Mouse (Mus musculus) ZHBTc4 (cell line): Measurements from ENCODE around the gene Ppm1h.

Experiments
- DNase-seq: peaks from one replicate; pipeline ENCODE4 v3.0.0-alpha.2; 2011; ENCODE audit warnings: low read depth, low spot score

Gene Ppm1h

GRCm38 (mm10) chr10:122746211-122746610 is 67.6 kb downstream of the Ppm1h start:
- no peak for DNase-seq

- no peak for DNase-seq
These were observed 68.8 kb downstream of the Ppm1h start for GRCm38 (mm10) chr10:122747151-122747925.

GRCm38 (mm10) chr10:122748361-122748951 is 69.9 kb downstream of the Ppm1h start:
- DNase-seq: no peak

GRCm38 (mm10) chr10:122749071-122749470 is 70.5 kb downstream of the Ppm1h start:
- DNase-seq: no peak

GRCm38 (mm10) chr10:122749876-122750275 is 71.3 kb downstream of the Ppm1h start:
- no peak for DNase-seq

GRCm38 (mm10) chr10:122752950-122753923 is 74.7 kb downstream of the Ppm1h start:
- DNase-seq: peak; percentile 79

GRCm38 (mm10) chr10:122753924-122754307 is 75.4 kb downstream of the Ppm1h start:
- no peak for DNase-seq

- no peak for DNase-seq
These were observed 76.4 kb downstream of the Ppm1h start for GRCm38 (mm10) chr10:122754967-122755366.

GRCm38 (mm10) chr10:122756879-122757530 is 78.4 kb downstream of the Ppm1h start:
- DNase-seq: no peak

GRCm38 (mm10) chr10:122757727-122758126 is 79.2 kb downstream of the Ppm1h start:
- peak; percentile 52 for DNase-seq

- DNase-seq: no peak
These were observed 79.8 kb downstream of the Ppm1h start for GRCm38 (mm10) chr10:122758346-122758745.

GRCm38 (mm10) chr10:122759729-122760128 is 81.2 kb downstream of the Ppm1h start:
- no peak for DNase-seq

GRCm38 (mm10) chr10:122760469-122761307 is 82.1 kb downstream of the Ppm1h start:
- DNase-seq: no peak

- DNase-seq: peak; percentile 19
These were observed 84.4 kb downstream of the Ppm1h start for GRCm38 (mm10) chr10:122762772-122763511.

GRCm38 (mm10) chr10:122763596-122763995 is 85.0 kb downstream of the Ppm1h start:
- no peak for DNase-seq

- DNase-seq: no peak
These were observed 86.1 kb downstream of the Ppm1h start for GRCm38 (mm10) chr10:122764653-122765052.

GRCm38 (mm10) chr10:122765521-122765920 is 87.0 kb downstream of the Ppm1h start:
- DNase-seq: no peak

- DNase-seq: no peak
These were observed 87.4 kb downstream of the Ppm1h start for GRCm38 (mm10) chr10:122765992-122766391.

GRCm38 (mm10) chr10:122768204-122768892 is 89.8 kb downstream of the Ppm1h start:
- no peak for DNase-seq
